18 mouse cellular contexts compared by ENCODE assay signal in the genomic region with DNA sequence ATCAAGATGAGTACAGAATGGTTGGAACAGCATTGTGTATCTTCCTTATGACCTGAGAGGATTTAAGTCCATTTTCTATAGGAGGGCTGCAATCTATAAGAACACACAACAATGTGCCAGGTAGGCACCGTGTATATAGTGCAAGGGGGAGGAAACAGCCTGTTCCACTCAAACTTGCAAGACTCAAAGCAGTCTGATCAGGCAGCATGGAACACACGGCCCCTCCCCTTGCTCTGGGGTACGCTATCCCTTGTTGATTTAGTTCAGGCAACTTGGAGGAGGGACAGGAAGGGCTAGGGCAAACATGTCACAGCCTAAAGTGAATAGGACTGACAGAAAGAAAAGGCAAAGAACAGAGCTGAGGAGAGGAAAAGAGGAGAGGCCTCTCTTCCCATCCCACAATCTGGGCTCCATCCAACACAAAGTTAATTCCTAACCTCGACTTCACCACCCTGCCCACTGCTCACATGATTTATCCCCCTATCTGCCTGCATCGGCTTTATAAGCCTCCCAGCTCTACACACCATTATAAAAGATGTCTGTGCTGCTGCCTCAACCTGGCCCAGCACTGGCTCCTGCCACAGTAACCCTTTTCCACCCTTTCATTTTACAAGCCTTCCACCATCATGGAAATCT.
DNase-seq lines count a peak whose midpoint lies in the region; ATAC-seq and TF ChIP-seq lines count a peak whose summit lies in the region.
"Had no signal": no experiment of that assay in that cellular context is flagged by ENCODE, and none has a peak within 500 bp of the region (broad histone marks: within the 10 kb centered on the region; RNA-seq: fewer than 3 reads in every experiment).

No protein-coding gene starts in this region.

- ATAC-seq in liver, embryonic 11.5 days (replicated peaks; ENCODE audit: low FRiP score) = no peak
- ATAC-seq in kidney, postnatal 0 days (replicated peaks; ENCODE audit: low FRiP score, low read depth) = no peak; the same call in 1 of the 2 replicates
- ATAC-seq in stomach, embryonic 14.5 days (ENCODE audit: insufficient number of reproducible peaks, insufficient read depth, low FRiP score, low read depth) = peak; percentile 84
- no peak for ATAC-seq in forebrain, embryonic 16.5 days
- ATAC-seq: CD4-positive, CD25-positive, alpha-beta regulatory T cell, adult 4 months; forebrain, postnatal 0 days had no signal

- H3K36me3 ChIP-seq in liver, adult 2 months (ENCODE audit: control insufficient read depth, insufficient read depth, low read length) = no peaks in the 10 kb centered on the region
- no peaks in the 10 kb centered on the region for H3K36me3 ChIP-seq in liver, embryonic 11.5 days (ENCODE audit: control insufficient read depth, insufficient read depth, low read length)
- no peaks in the 10 kb centered on the region for H3K36me3 ChIP-seq in kidney, postnatal 0 days (ENCODE audit: insufficient read depth, low read length)
- H3K36me3 ChIP-seq in stomach, embryonic 14.5 days (ENCODE audit: control insufficient read depth, insufficient read depth, low read length) = no peaks in the 10 kb centered on the region
- no peaks in the 10 kb centered on the region for H3K36me3 ChIP-seq in forebrain, embryonic 16.5 days (ENCODE audit: control insufficient read depth, insufficient read depth)
- H3K36me3 ChIP-seq: heart, embryonic 13.5 days; hindbrain, embryonic 10.5 days; midbrain, embryonic 10.5 days had no signal

- no peak overlapping the region for H3K4me2 ChIP-seq in liver, embryonic 11.5 days
- no peak overlapping the region for H3K4me2 ChIP-seq in kidney, postnatal 0 days (ENCODE audit: low read length)
- H3K4me2 ChIP-seq in stomach, embryonic 14.5 days (replicated peaks; ENCODE audit: low read depth, low read length) = no peak overlapping the region
- H3K4me2 ChIP-seq in forebrain, embryonic 16.5 days (ENCODE audit: low read length) = no peak overlapping the region
- H3K4me2 ChIP-seq: heart, embryonic 13.5 days had no signal

- no peaks in the 10 kb centered on the region for H3K79me2 ChIP-seq in liver, adult 2 months (ENCODE audit: control insufficient read depth, insufficient read depth, low read length)

- H3K4me1 ChIP-seq in liver, adult 2 months (ENCODE audit: control insufficient read depth, insufficient read depth, low read length) = peaks cover 22% of the 10 kb centered on the region
- peaks cover 9% of the 10 kb centered on the region; the same call in 1 of the 2 replicates for H3K4me1 ChIP-seq in liver, embryonic 11.5 days (replicated peaks; ENCODE audit: control insufficient read depth, insufficient read depth, low read length)
- H3K4me1 ChIP-seq in kidney, postnatal 0 days (replicated peaks; ENCODE audit: insufficient read depth, low read length) = 0 out of 2 replicates have a peak, but pooled peaks cover 3% of the 10 kb centered on the region
- peaks cover 5% of the 10 kb centered on the region; the same call in 1 of the 2 replicates for H3K4me1 ChIP-seq in stomach, embryonic 14.5 days (ENCODE audit: control insufficient read depth, insufficient read depth, low read length)
- no peaks in the 10 kb centered on the region for H3K4me1 ChIP-seq in forebrain, embryonic 16.5 days (replicated peaks; ENCODE audit: control insufficient read depth, insufficient read depth, low read length)

- H3K27ac ChIP-seq in liver, adult 2 months (replicated peaks; ENCODE audit: insufficient read depth, low read depth, low read length) = peak overlapping the region; percentile 88
- H3K27ac ChIP-seq in liver, embryonic 11.5 days (ENCODE audit: low read depth, low read length) = no peak overlapping the region
- no peak overlapping the region for H3K27ac ChIP-seq in kidney, postnatal 0 days
- H3K27ac ChIP-seq in stomach, embryonic 14.5 days (ENCODE audit: low read length) = peak overlapping the region; percentile 58
- no peak overlapping the region for H3K27ac ChIP-seq in forebrain, embryonic 16.5 days (ENCODE audit: low read length)
- H3K27ac ChIP-seq: heart, embryonic 13.5 days; hindbrain, embryonic 10.5 days; left cerebral cortex, adult 2 months; liver, embryonic 14.5 days; midbrain, embryonic 10.5 days had no signal

- 12% methylated on average over 5 of the region's 5 CpGs for WGBS in liver, adult 2 months
- WGBS in liver, embryonic 11.5 days = 37% methylated on average over 5 of the region's 5 CpGs
- WGBS in kidney, postnatal 0 days = 13% methylated on average over 5 of the region's 5 CpGs
- 24% methylated on average over 5 of the region's 5 CpGs for WGBS in stomach, embryonic 14.5 days
- WGBS in forebrain, embryonic 16.5 days = 61% methylated on average over 5 of the region's 5 CpGs

- peak; percentile 67 for DNase-seq in liver, adult 2 months (ENCODE audit: extremely low read depth, low read depth, low spot score)
- no peak for DNase-seq in liver, embryonic 11.5 days (ENCODE audit: low spot score)
- peak; percentile 65 for DNase-seq in kidney, adult 18-20 months
- peak; percentile 27 for DNase-seq in kidney, postnatal 0 days (ENCODE audit: low spot score)
- DNase-seq in thymus, adult 18-20 months = no peak
- DNase-seq: cerebellum, postnatal 36 days; forebrain, postnatal 0 days; gastrocnemius, postnatal 10 days; thymus, postnatal 25 days had no signal

- H3K9me3 ChIP-seq in liver, embryonic 11.5 days (ENCODE audit: control insufficient read depth, low read length) = no peaks in the 10 kb centered on the region
- H3K9me3 ChIP-seq in kidney, postnatal 0 days (replicated peaks; ENCODE audit: low read length) = no peaks in the 10 kb centered on the region
- H3K9me3 ChIP-seq in stomach, embryonic 14.5 days (ENCODE audit: control insufficient read depth, low read depth, low read length) = no peaks in the 10 kb centered on the region
- H3K9me3 ChIP-seq in forebrain, embryonic 16.5 days (ENCODE audit: control insufficient read depth, low read length) = no peaks in the 10 kb centered on the region
- H3K9me3 ChIP-seq: heart, embryonic 13.5 days; hindbrain, embryonic 10.5 days; midbrain, embryonic 10.5 days had no signal

- H3K27me3 ChIP-seq in liver, adult 2 months (ENCODE audit: control insufficient read depth, insufficient read depth, low read length) = no peaks in the 10 kb centered on the region
- H3K27me3 ChIP-seq in liver, embryonic 11.5 days (replicated peaks; ENCODE audit: control insufficient read depth, insufficient read depth, low read length) = no peaks in the 10 kb centered on the region
- no peaks in the 10 kb centered on the region for H3K27me3 ChIP-seq in kidney, postnatal 0 days (ENCODE audit: insufficient read depth, low read length)
- no peaks in the 10 kb centered on the region for H3K27me3 ChIP-seq in stomach, embryonic 14.5 days (ENCODE audit: control insufficient read depth, insufficient read depth, low read length)
- H3K27me3 ChIP-seq in forebrain, embryonic 16.5 days (replicated peaks; ENCODE audit: control insufficient read depth, insufficient read depth, low read length) = no peaks in the 10 kb centered on the region

- no peak for TF ChIP-seq CTCF in liver, adult 2 months (IDR thresholded peaks at IDR 0.05; ENCODE audit: low read depth, low read length)
- no peak for TF ChIP-seq CTCF in kidney, postnatal 0 days (IDR thresholded peaks at IDR 0.05; ENCODE audit: low read depth)

- H3K9ac ChIP-seq in liver, adult 2 months (ENCODE audit: low read depth, low read length) = no peak overlapping the region
- H3K9ac ChIP-seq in liver, embryonic 11.5 days (ENCODE audit: low read depth, low read length) = no peak overlapping the region
- H3K9ac ChIP-seq in kidney, postnatal 0 days (ENCODE audit: low read depth, low read length) = no peak overlapping the region
- H3K9ac ChIP-seq in stomach, embryonic 14.5 days (replicated peaks; ENCODE audit: low read depth, low read length) = no peak overlapping the region
- no peak overlapping the region for H3K9ac ChIP-seq in forebrain, embryonic 16.5 days (replicated peaks; ENCODE audit: low read depth, low read length)
- H3K9ac ChIP-seq: forebrain, postnatal 0 days; heart, embryonic 13.5 days; liver, embryonic 14.5 days had no signal

- H3K4me3 ChIP-seq in liver, adult 2 months (ENCODE audit: insufficient read depth, low read depth, low read length) = no peak overlapping the region
- no peak overlapping the region for H3K4me3 ChIP-seq in liver, embryonic 11.5 days (ENCODE audit: low read depth, low read length)
- H3K4me3 ChIP-seq in kidney, postnatal 0 days (replicated peaks; ENCODE audit: low read depth, low read length) = no peak overlapping the region
- no peak overlapping the region for H3K4me3 ChIP-seq in stomach, embryonic 14.5 days (ENCODE audit: low read depth, low read length)
- H3K4me3 ChIP-seq in forebrain, embryonic 16.5 days (replicated peaks; ENCODE audit: low read length) = no peak overlapping the region
- H3K4me3 ChIP-seq: heart, embryonic 13.5 days; hindbrain, embryonic 10.5 days; left cerebral cortex, adult 2 months; midbrain, embryonic 10.5 days; myocyte had no signal

- TF ChIP-seq POLR2A in liver, adult 2 months (IDR thresholded peaks at IDR 0.05; ENCODE audit: extremely low read depth, insufficient read depth, low read length) = no peak

Comparison
In these comparisons a context has a peak if more than half of its experiments do, and no peak if none do; other contexts are left out.
1. DNase-seq: peak in liver, adult 2 months (single experiment), kidney, adult 18-20 months (single experiment) and kidney, postnatal 0 days (single experiment); none in liver, embryonic 11.5 days (single experiment) and thymus, adult 18-20 months (0 of 2).
2. H3K27ac ChIP-seq: peak in liver, adult 2 months (single experiment) and stomach, embryonic 14.5 days (single experiment); none in liver, embryonic 11.5 days (single experiment), kidney, postnatal 0 days (single experiment) and forebrain, embryonic 16.5 days (single experiment).